Mouse (Mus musculus) hindbrain, postnatal 0 days (tissue): Measurements from ENCODE around the gene Mmgt2. TPM values are rescaled to one million over a fixed set of nuclear protein-coding genes. Genes with fewer than 3 reads are reported as not detected.

Experiments
- ATAC-seq: fragments of 200-750 bp; cut with Nextera tagmentation; 2 replicates; pipeline ENCODE4 v1.8.0; 2017; ENCODE audit warnings: mild to moderate bottlenecking, moderate TSS enrichment, moderate library complexity
- DNase-seq: peaks from one replicate; pipeline ENCODE4 v3.0.0-alpha.2; 2015; ENCODE audit warnings: low spot score
- H3K27ac ChIP-seq: fragments of 300-500 bp; sonication (generic); 2 replicates; pipeline ENCODE4 v1.5.1; 2014; ENCODE audit warnings: mild to moderate bottlenecking
- H3K27me3 ChIP-seq: fragments of 300-500 bp; sonication (generic); 2 replicates; pipeline ENCODE4 v1.6.1; 2014; ENCODE audit warnings: low read length, mixed read lengths; ENCODE audit not compliant: insufficient read depth
- H3K36me3 ChIP-seq: fragments of 300-500 bp; sonication (generic); 2 replicates; pipeline ENCODE4 v1.6.1; 2014; ENCODE audit warnings: low read length, mixed read lengths; ENCODE audit not compliant: insufficient read depth
- H3K4me1 ChIP-seq: fragments of 300-500 bp; sonication (generic); 2 replicates; pipeline ENCODE4 v1.6.1; 2014; ENCODE audit warnings: antibody characterized with exemption, low read length, mixed read lengths; ENCODE audit not compliant: insufficient read depth
- H3K4me2 ChIP-seq: fragments of 300-500 bp; sonication (generic); 2 replicates; pipeline ENCODE4 v1.6.1; 2014; ENCODE audit warnings: low read depth, mild to moderate bottlenecking, low read length, moderate library complexity, mixed read lengths
- H3K4me3 ChIP-seq: fragments of 300-500 bp; sonication (generic); 2 replicates; pipeline ENCODE4 v1.5.1; 2014; ENCODE audit warnings: low read length
- H3K9ac ChIP-seq: fragments of 300-500 bp; sonication (generic); replicated peaks from 2 replicates; pipeline ENCODE4 v1.6.1; 2014; ENCODE audit warnings: mild to moderate bottlenecking, low read length, moderate library complexity, mixed read lengths
- H3K9me3 ChIP-seq: fragments of 300-500 bp; sonication (generic); 2 replicates; pipeline ENCODE4 v1.6.1; 2016; ENCODE audit warnings: low read length, mixed read lengths
- CTCF ChIP-seq: IDR thresholded peaks from 2 replicates; pipeline ENCODE4 v1.5.1; 2016; ENCODE audit warnings: antibody characterized with exemption, control low read depth, low read depth
- WGBS: fragments of 180-500 bp; shearing (Covaris S2); extraction: QIAGEN DNeasy Blood & Tissue Kit; methylation state at CpG from one replicate; pipeline ENCODE4 v1.1.7; 2014; 5-methylcytosine and 5-hydroxymethylcytosine counted together
- polyA plus RNA-seq: library from polyadenylated mRNA; unstranded; fragments of >200 nt; fragmentation: Nextera tagmentation; extraction: Ambion mirVana; gene quantifications from 2 replicates; pipeline ENCODE4 v1.2.1, GENCODE M21; 2015
- total RNA-seq: library from RNA; depleted of rRNA; stranded (reverse); fragments of >200 nt; gene quantifications from 2 replicates; pipeline ENCODE4 v1.2.3, GENCODE M21; 2014; rRNA removed

Gene Mmgt2
- total and polyA plus RNA-seq, 2 experiments from 2014 or later: 22.6 to 43.9 TPM

GRCm38 (mm10) chr11:62701218-62701617, 52.8 kb downstream of the Mmgt2 start:
- no peaks in the 10 kb centered on the region for H3K9me3 ChIP-seq
- H3K27ac ChIP-seq: no peak overlapping the region
- 72% methylated on average over 1 of the region's 1 CpGs for WGBS
- ATAC-seq (no peak), DNase-seq (no peak)
- no peak overlapping the region for H3K4me2 ChIP-seq
- no peak overlapping the region for H3K9ac ChIP-seq
- TF ChIP-seq CTCF: no peak
- no peak overlapping the region for H3K4me3 ChIP-seq
- no peaks in the 10 kb centered on the region for H3K4me1 ChIP-seq
- H3K36me3 ChIP-seq: no peaks in the 10 kb centered on the region
- H3K27me3 ChIP-seq: no peaks in the 10 kb centered on the region

- ATAC-seq (no peak), DNase-seq (no peak)
- H3K27me3 ChIP-seq: no peaks in the 10 kb centered on the region
- H3K4me3 ChIP-seq: no peak overlapping the region
- H3K9me3 ChIP-seq: no peaks in the 10 kb centered on the region
- no peak for TF ChIP-seq CTCF
- no peak overlapping the region for H3K9ac ChIP-seq
- H3K36me3 ChIP-seq: peaks cover 13% of the 10 kb centered on the region
- H3K4me2 ChIP-seq: no peak overlapping the region
- H3K27ac ChIP-seq: no peak overlapping the region
- no peaks in the 10 kb centered on the region for H3K4me1 ChIP-seq
- WGBS: 86% methylated on average over 2 of the region's 2 CpGs
These were observed 57.7 kb downstream of the Mmgt2 start for GRCm38 (mm10) chr11:62706141-62706540.

GRCm38 (mm10) chr11:62708252-62708651, 59.8 kb downstream of the Mmgt2 start:
- Histone ChIP-seq H3K9ac (no peak overlapping the region), H3K27me3 (no peaks in the 10 kb centered on the region), H3K4me1 (no peaks in the 10 kb centered on the region), H3K9me3 (no peaks in the 10 kb centered on the region), H3K27ac (no peak overlapping the region), H3K36me3 (peaks cover 25% of the 10 kb centered on the region), H3K4me2 (no peak overlapping the region), H3K4me3 (no peak overlapping the region)
- ATAC-seq (no peak), DNase-seq (no peak)
- WGBS: 82% methylated on average over 7 of the region's 7 CpGs
- TF ChIP-seq CTCF: no peak

GRCm38 (mm10) chr11:62710657-62711056, 62.2 kb downstream of the Mmgt2 start:
- Histone ChIP-seq H3K9ac (no peak overlapping the region), H3K4me1 (no peaks in the 10 kb centered on the region), H3K9me3 (no peaks in the 10 kb centered on the region), H3K4me2 (no peak overlapping the region), H3K27me3 (no peaks in the 10 kb centered on the region), H3K4me3 (no peak overlapping the region), H3K36me3 (peaks cover 39% of the 10 kb centered on the region), H3K27ac (no peak overlapping the region)
- 80% methylated on average over 5 of the region's 5 CpGs for WGBS
- DNase-seq (no peak), ATAC-seq (no peak)
- no peak for TF ChIP-seq CTCF

Other genes starting within 250 kb of the Mmgt2 start
- 5.9 and 6.7 TPM in 2 replicates for gene Pigl, start 190.2 kb upstream of the Mmgt2 start, total RNA-seq
- gene Pigl, start 190.2 kb upstream of the Mmgt2 start, polyA plus RNA-seq: 6.6 and 6.9 TPM in 2 replicates
- gene Ncor1, start 190.1 kb upstream of the Mmgt2 start, total RNA-seq: 137 and 159 TPM in 2 replicates
- gene Ncor1, start 190.1 kb upstream of the Mmgt2 start, polyA plus RNA-seq: 143 and 148 TPM in 2 replicates
- 57.9 and 64.1 TPM in 2 replicates for gene Cenpv, start 109.4 kb upstream of the Mmgt2 start, total RNA-seq
- gene Cenpv, start 109.4 kb upstream of the Mmgt2 start, polyA plus RNA-seq: 32.8 and 37.6 TPM in 2 replicates
- gene Ubb, start 97.5 kb upstream of the Mmgt2 start, total RNA-seq: 1,525 and 1,633 TPM in 2 replicates
- 4,229 and 4,277 TPM in 2 replicates for gene Ubb, start 97.5 kb upstream of the Mmgt2 start, polyA plus RNA-seq
- gene Trpv2, start 74.2 kb upstream of the Mmgt2 start, total RNA-seq: 46.2 and 51.0 TPM in 2 replicates
- gene Trpv2, start 74.2 kb upstream of the Mmgt2 start, polyA plus RNA-seq: 24.4 and 24.9 TPM in 2 replicates
- 26.0 and 29.7 TPM in 2 replicates for gene Lrrc75a, start 141 bp upstream of the Mmgt2 start, total RNA-seq
- gene Lrrc75a, start 141 bp upstream of the Mmgt2 start, polyA plus RNA-seq: 6.4 and 6.9 TPM in 2 replicates
- gene Zfp287, start 83.2 kb downstream of the Mmgt2 start, total RNA-seq: 11.1 and 16.2 TPM in 2 replicates
- gene Zfp287, start 83.2 kb downstream of the Mmgt2 start, polyA plus RNA-seq: 12.0 and 12.8 TPM in 2 replicates
- not detected in 2 replicates for gene Gm10428, start 104.4 kb downstream of the Mmgt2 start, total RNA-seq
- gene Gm10428, start 104.4 kb downstream of the Mmgt2 start, polyA plus RNA-seq: not detected in 2 replicates
- 13.7 and 18.3 TPM in 2 replicates for gene Zfp286, start 140.8 kb downstream of the Mmgt2 start, total RNA-seq
- gene Zfp286, start 140.8 kb downstream of the Mmgt2 start, polyA plus RNA-seq: 14.8 and 17.8 TPM in 2 replicates
- gene Trim16, start 171.6 kb downstream of the Mmgt2 start, total RNA-seq: 5.2 and 7.2 TPM in 2 replicates
- 5.5 and 6.1 TPM in 2 replicates for gene Trim16, start 171.6 kb downstream of the Mmgt2 start, polyA plus RNA-seq
- gene Fbxw10, start 198.4 kb downstream of the Mmgt2 start, total RNA-seq: 0.36 and 0.37 TPM in 2 replicates
- gene Fbxw10, start 198.4 kb downstream of the Mmgt2 start, polyA plus RNA-seq: 0.36 and 0.82 TPM in 2 replicates
- gene Tvp23b, start 230.8 kb downstream of the Mmgt2 start, total RNA-seq: 26.7 and 27.5 TPM in 2 replicates
- gene Tvp23b, start 230.8 kb downstream of the Mmgt2 start, polyA plus RNA-seq: 41.5 and 42.6 TPM in 2 replicates